ENCODE assay signal across 13 mouse cellular contexts in the genomic region with DNA sequence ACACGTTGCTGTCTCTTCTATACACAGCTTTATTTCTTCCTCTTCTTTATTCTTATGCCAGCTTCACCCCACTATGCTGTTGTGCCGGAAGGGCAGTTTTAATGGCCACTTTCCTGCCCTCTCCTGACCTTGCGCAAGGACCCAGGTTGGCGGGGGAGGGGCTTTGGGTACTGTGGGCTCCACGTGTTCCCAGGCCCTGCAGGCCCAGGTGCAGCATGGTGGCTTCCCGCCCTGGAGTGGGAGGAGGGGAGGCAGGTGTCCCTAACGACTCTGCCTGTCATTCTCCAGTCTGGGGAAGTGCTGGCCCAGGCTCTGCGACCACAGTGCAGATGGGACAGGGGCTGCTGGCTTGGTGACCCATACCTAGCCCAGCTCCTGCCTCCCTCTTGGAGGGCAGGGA. TPM values are rescaled to one million over a fixed set of nuclear protein-coding genes. Genes with fewer than 3 reads are reported as not detected.
DNase-seq lines count a peak whose midpoint lies in the region; ATAC-seq and TF ChIP-seq lines count a peak whose summit lies in the region.
"Had no signal": no experiment of that assay in that cellular context is flagged by ENCODE, and none has a peak within 500 bp of the region (broad histone marks: within the 10 kb centered on the region; RNA-seq: fewer than 3 reads in every experiment).

No protein-coding gene starts in this region.

- no peaks in the 10 kb centered on the region for H3K36me3 ChIP-seq in lung, postnatal 0 days (ENCODE audit: insufficient read depth, low read length)
- H3K36me3 ChIP-seq: heart, embryonic 12.5 days had no signal

- H3K27ac ChIP-seq in lung, postnatal 0 days (ENCODE audit: low read length), result no peak overlapping the region
- H3K27ac ChIP-seq: hindbrain, embryonic 14.5 days; macrophage had no signal

- H3K27me3 ChIP-seq in lung, postnatal 0 days (replicated peaks; ENCODE audit: insufficient read depth, low read length), result no peaks in the 10 kb centered on the region
- H3K27me3 ChIP-seq: heart, embryonic 12.5 days had no signal

- H3K4me2 ChIP-seq in lung, postnatal 0 days (replicated peaks; ENCODE audit: low read depth, low read length), result no peak overlapping the region
- H3K4me2 ChIP-seq: heart, embryonic 12.5 days; hindbrain, embryonic 14.5 days had no signal

- no peak overlapping the region for H3K9ac ChIP-seq in lung, postnatal 0 days (replicated peaks; ENCODE audit: low read depth)
- H3K9ac ChIP-seq: heart, embryonic 12.5 days; hindbrain, embryonic 14.5 days had no signal

- no peak for TF ChIP-seq EP300 in lung, postnatal 0 days (IDR thresholded peaks at IDR 0.05)

- peak; percentile 11 for DNase-seq in embryo, embryonic 11 days
- no peak for DNase-seq in embryo, embryonic 9.5 days (ENCODE audit: extremely low spot score)
- DNase-seq in lung, adult 18-20 months, result peak; percentile 69 to 80
- DNase-seq in lung, postnatal 0 days (ENCODE audit: low spot score), result no peak
- DNase-seq in lung, postnatal 4 days, result peak; percentile 57 to 72
- no peak for DNase-seq in spleen, adult 18-20 months
- DNase-seq in urinary bladder, postnatal 4 days (ENCODE audit: low spot score in 2 of 2), result no peak
- no peak for DNase-seq in left cerebral cortex, postnatal 36 days (ENCODE audit: low spot score in 2 of 2)

- no peak for ATAC-seq in lung, postnatal 0 days

- WGBS in lung, postnatal 0 days, result 34% methylated on average over 8 of the region's 8 CpGs

- no peak for TF ChIP-seq CTCF in lung, postnatal 0 days (IDR thresholded peaks at IDR 0.05)

- intact Hi-C loops in left cerebral cortex, postnatal 36 days (cut with DNase I), result no loop called here

- no peaks in the 10 kb centered on the region for H3K9me3 ChIP-seq in lung, postnatal 0 days (ENCODE audit: low read length)
- H3K9me3 ChIP-seq: heart, embryonic 12.5 days had no signal

- no peak overlapping the region for H3K4me3 ChIP-seq in lung, postnatal 0 days (ENCODE audit: low read depth, low read length)
- H3K4me3 ChIP-seq: heart, embryonic 12.5 days had no signal

- peaks cover 3% of the 10 kb centered on the region; the same call in 1 of the 2 replicates for H3K4me1 ChIP-seq in lung, postnatal 0 days (ENCODE audit: insufficient read depth, low read depth, low read length)

RNA-seq across cellular contexts. Expression of a gene that starts 4.4 kb away (rescaled TPM):
- polyA plus RNA-seq in lung, postnatal 0 days (2015; fragmentation: Nextera tagmentation; extraction: Ambion mirVana), result 0.14 TPM in 1 of 2 replicates, not detected in the other
- under 1 TPM; 0.25 to 0.41 TPM for total RNA-seq in left cerebral cortex, postnatal 36 days (2021)
- total RNA-seq: left cerebral cortex, postnatal 25 days had no signal
- polyA plus RNA-seq: large intestine, adult 2 months; macrophage had no signal

RNA-seq across cellular contexts. Expression of a gene that starts 4.6 kb away (rescaled TPM):
- 73.9 and 80.1 TPM in 2 replicates for polyA plus RNA-seq in lung, postnatal 0 days (2015; fragmentation: Nextera tagmentation; extraction: Ambion mirVana)
- 1 to 10 TPM; 6.9 to 7.8 TPM for total RNA-seq in left cerebral cortex, postnatal 36 days (2021)

RNA-seq across cellular contexts. Expression of a gene that starts 14.6 kb away (rescaled TPM):
- 83.2 and 83.7 TPM in 2 replicates for polyA plus RNA-seq in lung, postnatal 0 days (2015; fragmentation: Nextera tagmentation; extraction: Ambion mirVana)
- total RNA-seq in left cerebral cortex, postnatal 36 days (2021), result 10 to 100 TPM; 40.6 to 46.6 TPM

RNA-seq across cellular contexts. Expression of a gene that starts 15.9 kb away (rescaled TPM):
- polyA plus RNA-seq in lung, postnatal 0 days (2015; fragmentation: Nextera tagmentation; extraction: Ambion mirVana), result 44.1 and 47.0 TPM in 2 replicates
- total RNA-seq in left cerebral cortex, postnatal 36 days (2021), result 10 to 100 TPM; 66.6 TPM

RNA-seq across cellular contexts. Expression of a gene that starts 38.9 kb away (rescaled TPM):
- polyA plus RNA-seq in lung, postnatal 0 days (2015; fragmentation: Nextera tagmentation; extraction: Ambion mirVana), result 13.0 and 14.9 TPM in 2 replicates
- total RNA-seq in left cerebral cortex, postnatal 36 days (2021), result under 1 TPM; 0.52 TPM
- polyA plus RNA-seq: macrophage had no signal

Comparison
In these comparisons a context has a peak if more than half of its experiments do, and no peak if none do; other contexts are left out.
1. DNase-seq: peak in embryo, embryonic 11 days (single experiment), lung, adult 18-20 months (2 of 2) and lung, postnatal 4 days (2 of 2); none in embryo, embryonic 9.5 days (single experiment), lung, postnatal 0 days (single experiment), spleen, adult 18-20 months (0 of 2), urinary bladder, postnatal 4 days (0 of 2) and left cerebral cortex, postnatal 36 days (0 of 2).